Mouse (Mus musculus) cerebellum, adult 2 months (tissue): ENCODE measurements around the gene H2-Eb2. TPM values are rescaled to one million over a fixed set of nuclear protein-coding genes. Genes with fewer than 3 reads are reported as not detected.
A peak's percentile ranks its signal among the peaks of the same experiment; 100 is the strongest.

ENCODE experiments used
- DNase-seq, 2 experiments: peaks; one replicate each; pipeline ENCODE4 v3.0.0; 2021
- H3K27ac ChIP-seq: fragments of 200-500 bp; 2 replicates; pipeline ENCODE4 v1.5.1; 2012; ENCODE audit warnings: low read length, control low read depth, inconsistent platforms; ENCODE audit not compliant: insufficient read depth
- H3K27me3 ChIP-seq: fragments of 200-500 bp; 2 replicates; pipeline ENCODE4 v1.6.1; 2012; ENCODE audit warnings: inconsistent platforms, mild to moderate bottlenecking, low read length, moderate library complexity; ENCODE audit not compliant: control insufficient read depth, insufficient read depth
- H3K4me1 ChIP-seq: fragments of 200-500 bp; 2 replicates; pipeline ENCODE4 v1.6.1; 2011; ENCODE audit warnings: low read length; ENCODE audit not compliant: control insufficient read depth, insufficient read depth
- H3K4me3 ChIP-seq: fragments of 200-500 bp; replicated peaks from 2 replicates; pipeline ENCODE3; 2011; ENCODE audit warnings: mild to moderate bottlenecking, low read depth, low read length, control low read depth; ENCODE audit not compliant: insufficient read depth
- CTCF ChIP-seq: fragments of 200-500 bp; IDR thresholded peaks from 2 replicates; pipeline ENCODE4 v1.5.1; 2011; ENCODE audit warnings: low read depth, mild to moderate bottlenecking, control low read depth, low read length, moderate library complexity, borderline replicate concordance; ENCODE audit not compliant: insufficient read depth
- POLR2A ChIP-seq: fragments of 200-500 bp; IDR thresholded peaks from 2 replicates; pipeline ENCODE4 v1.6.1; 2011; ENCODE audit warnings: low read length, control low read depth, borderline replicate concordance; ENCODE audit not compliant: insufficient read depth
- WGBS: fragments of 180-500 bp; shearing (Covaris S2); methylation state at CpG from one replicate; pipeline ENCODE4 v1.1.7; 2018; 5-methylcytosine and 5-hydroxymethylcytosine counted together
- polyA plus RNA-seq: library from polyadenylated mRNA; depleted of rRNA; stranded (reverse); fragments of >200 nt; gene quantifications from 2 replicates; pipeline ENCODE4 v1.2.3, GENCODE M21; 2012

The H2-Eb2 gene
- polyA plus RNA-seq, 1 experiment, result 0.08 TPM

GRCm38 (mm10) chr17:34346041-34346440 lies 20.6 kb downstream of the H2-Eb2 start:
- WGBS, result 59% methylated on average over 3 of the region's 3 CpGs
- H3K27ac ChIP-seq, result no peak overlapping the region
- 0 out of 2 replicates have a peak, but pooled peaks cover 2% of the 10 kb centered on the region for H3K4me1 ChIP-seq
- no peak overlapping the region for H3K4me3 ChIP-seq
- no peaks in the 10 kb centered on the region for H3K27me3 ChIP-seq
- no peak for DNase-seq
- no peak for TF ChIP-seq POLR2A
- TF ChIP-seq CTCF, result no peak

DNA sequence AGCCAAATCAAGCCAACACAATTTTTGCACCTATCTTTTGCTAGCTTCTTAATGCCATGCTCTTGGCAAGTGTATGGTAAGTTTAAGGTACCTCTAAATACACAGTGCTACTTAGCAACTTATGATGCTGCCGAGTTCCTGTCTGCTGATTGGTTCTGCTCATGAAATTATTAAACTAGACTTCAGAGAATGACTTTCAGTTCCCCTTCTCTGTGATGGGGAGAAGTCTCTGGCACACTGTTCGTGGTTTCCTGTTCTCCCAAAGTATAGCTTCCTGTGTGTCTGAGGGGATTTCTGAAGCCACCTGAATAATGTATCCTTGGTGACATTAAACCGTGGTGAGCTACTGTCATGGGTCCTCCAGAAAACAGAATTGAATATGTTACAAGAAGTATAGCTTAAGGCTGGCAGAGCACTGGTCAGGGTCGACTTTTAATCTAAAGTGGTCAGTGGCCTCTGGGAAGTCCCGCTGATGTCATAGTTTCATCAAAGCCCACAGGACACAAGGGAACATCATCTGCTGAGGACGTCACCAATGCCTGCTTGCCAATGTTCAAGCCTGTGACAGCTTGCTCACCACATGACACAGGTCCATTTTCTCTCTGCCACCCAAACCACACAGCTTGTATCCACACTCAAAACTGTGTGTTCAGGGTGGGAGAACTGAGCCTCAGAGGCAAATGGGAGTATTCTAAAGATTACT lies 22.3 kb downstream of the H2-Eb2 start:
- DNase-seq, result no peak
- Histone ChIP-seq H3K4me3 (no peak overlapping the region), H3K27ac (no peak overlapping the region), H3K27me3 (no peaks in the 10 kb centered on the region), H3K4me1 (0 out of 2 replicates have a peak, but pooled peaks cover 2% of the 10 kb centered on the region)
- TF ChIP-seq CTCF (no peak), POLR2A (no peak)
- 51% methylated on average over 6 of the region's 6 CpGs for WGBS

GRCm38 (mm10) chr17:34349429-34349828 lies 24.0 kb downstream of the H2-Eb2 start:
- H3K27ac ChIP-seq, result no peak overlapping the region

DNA sequence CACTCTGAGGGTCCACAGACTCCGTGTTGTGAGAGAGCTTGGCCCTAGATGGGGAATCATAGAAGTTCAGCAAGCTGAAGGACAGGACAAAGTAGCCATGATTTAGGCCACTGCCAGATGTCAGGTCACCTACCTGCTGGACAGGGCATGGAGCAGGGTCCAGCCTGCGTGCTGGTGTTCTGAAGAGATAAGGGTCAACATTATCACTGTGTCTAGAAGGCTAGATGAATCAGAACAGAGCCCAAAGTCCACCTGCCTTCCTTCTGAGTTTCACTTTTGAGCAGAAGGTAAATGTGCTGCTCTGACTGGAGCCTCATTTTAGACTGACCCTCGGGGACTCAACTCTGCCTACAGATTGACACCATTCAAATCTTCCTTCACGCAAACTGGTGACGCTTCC lies 29.1 kb downstream of the H2-Eb2 start, which contains the start of gene Btnl2:
Gene Btnl2 (plus strand): TSS at position 284 of the 400 bp plus-strand sequence.
- no peak within 1 kb of the TSS for H3K4me3 ChIP-seq
- no peaks in the 10 kb centered on the region for H3K4me1 ChIP-seq
- DNase-seq, result no peak
- WGBS, result 88% methylated on average over 5 of the region's 5 CpGs
- no peaks in the 10 kb centered on the region for H3K27me3 ChIP-seq
- H3K27ac ChIP-seq, result no peak within 1 kb of the TSS
- TF ChIP-seq POLR2A (no peak), CTCF (no peak)

More at GRCm38 (mm10) chr17:34349429-34349828, 24.0 kb downstream of the H2-Eb2 start:
- Histone ChIP-seq H3K27me3 (no peaks in the 10 kb centered on the region), H3K4me1 (0 out of 2 replicates have a peak, but pooled peaks cover 2% of the 10 kb centered on the region), H3K4me3 (no peak overlapping the region)
- peak; percentile 44 to 57 for DNase-seq
- 2% methylated on average over 4 of the region's 4 CpGs for WGBS
- TF ChIP-seq POLR2A (no peak), CTCF (peak; percentile 76; the same call in 1 of the 2 replicates)

- 94% methylated on average over 1 of the region's 1 CpGs for WGBS
- Histone ChIP-seq H3K4me1 (no peaks in the 10 kb centered on the region), H3K27me3 (no peaks in the 10 kb centered on the region), H3K4me3 (no peak overlapping the region), H3K27ac (no peak overlapping the region)
- TF ChIP-seq POLR2A (no peak), CTCF (no peak)
- DNase-seq, result no peak
Observed at GRCm38 (mm10) chr17:34354940-34355339, 29.5 kb downstream of the H2-Eb2 start.

GRCm38 (mm10) chr17:34362954-34363546 lies 37.6 kb downstream of the H2-Eb2 start:
- no peak for DNase-seq
- WGBS, result 80% methylated on average over 15 of the region's 15 CpGs
- Histone ChIP-seq H3K4me1 (no peaks in the 10 kb centered on the region), H3K27ac (no peak overlapping the region), H3K4me3 (no peak overlapping the region), H3K27me3 (no peaks in the 10 kb centered on the region)
- TF ChIP-seq CTCF, result no peak
- TF ChIP-seq POLR2A, result no peak

DNA sequence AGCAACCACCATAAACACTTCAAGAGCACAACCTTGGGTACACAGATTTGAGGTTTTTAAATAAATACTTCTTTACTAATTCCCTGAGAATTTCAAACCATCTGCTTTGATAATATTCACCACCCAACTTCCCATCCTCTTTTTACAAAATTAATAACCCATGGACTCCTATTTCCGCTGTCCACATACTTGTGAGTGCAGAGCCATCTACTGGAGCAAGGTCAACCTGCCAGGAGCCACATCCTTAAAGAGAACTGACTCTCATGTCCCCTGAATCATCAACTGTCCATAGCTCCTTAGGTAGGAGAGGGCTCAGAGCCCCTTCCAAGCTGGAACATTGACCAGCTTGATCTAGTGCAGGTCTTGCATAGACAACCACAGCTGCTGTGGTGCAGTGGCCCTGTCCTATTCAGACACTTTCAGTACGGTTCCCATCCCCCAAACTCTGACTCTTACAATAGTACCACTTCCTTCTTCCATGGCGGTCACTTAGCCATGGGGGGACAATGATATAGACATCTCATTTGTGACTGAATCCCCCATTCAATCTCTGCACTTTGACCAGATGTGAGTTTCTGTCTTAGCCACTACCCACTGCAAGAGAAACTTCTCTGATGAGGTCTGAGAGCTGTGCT lies 38.3 kb downstream of the H2-Eb2 start:
- H3K27ac ChIP-seq, result no peak overlapping the region
- 87% methylated on average over 3 of the region's 3 CpGs for WGBS
- H3K27me3 ChIP-seq, result no peaks in the 10 kb centered on the region
- no peak overlapping the region for H3K4me3 ChIP-seq
- TF ChIP-seq POLR2A (no peak), CTCF (no peak)
- no peak for DNase-seq
- H3K4me1 ChIP-seq, result no peaks in the 10 kb centered on the region

DNA sequence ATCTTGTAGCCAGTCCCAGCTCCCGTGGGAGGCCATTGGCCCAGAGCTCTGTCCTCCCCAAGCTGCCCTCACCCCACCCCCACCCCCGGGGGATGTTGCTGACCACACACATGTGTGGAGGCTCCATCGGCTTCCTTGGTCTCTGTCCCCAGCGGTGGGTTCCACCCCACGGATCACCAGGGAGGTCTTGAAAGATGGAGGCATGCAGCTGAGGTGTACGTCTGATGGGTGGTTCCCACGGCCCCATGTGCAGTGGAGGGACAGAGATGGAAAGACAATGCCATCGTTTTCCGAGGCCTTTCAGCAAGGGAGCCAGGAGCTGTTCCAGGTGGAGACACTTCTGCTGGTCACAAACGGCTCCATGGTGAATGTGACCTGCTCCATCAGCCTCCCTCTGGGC lies 39.6 kb downstream of the H2-Eb2 start:
- 61% methylated on average over 10 of the region's 10 CpGs for WGBS
- Histone ChIP-seq H3K4me1 (no peaks in the 10 kb centered on the region), H3K27ac (no peak overlapping the region), H3K27me3 (no peaks in the 10 kb centered on the region), H3K4me3 (no peak overlapping the region)
- TF ChIP-seq POLR2A (no peak), CTCF (no peak)
- no peak for DNase-seq

DNA sequence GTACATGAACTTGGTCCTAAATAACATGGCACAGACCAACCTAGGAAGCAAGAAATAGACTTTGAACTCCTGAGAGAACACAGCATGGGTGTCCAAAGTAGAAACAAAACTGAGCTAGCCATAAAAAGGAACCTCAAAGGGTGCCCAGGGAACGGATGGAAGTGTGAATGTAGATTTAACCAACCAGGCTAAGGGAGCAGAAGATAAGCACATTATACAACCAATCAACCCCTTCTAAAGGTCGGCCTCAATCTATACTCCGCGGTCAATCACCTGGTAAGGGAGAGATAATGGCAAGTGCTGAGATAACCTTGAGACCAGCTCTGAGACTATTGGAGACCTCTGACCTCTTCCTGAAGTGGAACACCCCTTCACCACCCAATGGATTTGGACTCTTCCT lies 45.1 kb downstream of the H2-Eb2 start:
- no peak overlapping the region for H3K27ac ChIP-seq
- no peak for DNase-seq
- no peaks in the 10 kb centered on the region for H3K27me3 ChIP-seq
- 86% methylated on average over 4 of the region's 4 CpGs for WGBS
- H3K4me3 ChIP-seq, result no peak overlapping the region
- TF ChIP-seq CTCF (no peak), POLR2A (no peak)
- H3K4me1 ChIP-seq, result no peaks in the 10 kb centered on the region
